Mouse (Mus musculus): ENCODE results near the gene Tmem106c. TPM values are rescaled to one million over a fixed set of nuclear protein-coding genes. Genes with fewer than 3 reads are reported as not detected.

Tmem106c gene
- total RNA-seq, 2 experiments from 2014 or later = 19.1 to 22.3 TPM

GRCm38 (mm10) chr15:97999546-97999945, 35.5 kb downstream of the Tmem106c start:
- DNase-seq (ENCODE audit: low spot score in 2 of 2) = no peak

- DNase-seq (ENCODE audit: low spot score in 2 of 2) = no peak
Observed at GRCm38 (mm10) chr15:97999991-98000390, 36.0 kb downstream of the Tmem106c start.

GRCm38 (mm10) chr15:98001321-98002112, 37.5 kb downstream of the Tmem106c start:
- DNase-seq (ENCODE audit: low spot score in 2 of 2) = no peak

GRCm38 (mm10) chr15:98002113-98002990, 38.4 kb downstream of the Tmem106c start:
- DNase-seq (ENCODE audit: low spot score in 2 of 2) = peak in 1 of 2 experiments; percentile 48

GRCm38 (mm10) chr15:98002991-98003821, 39.2 kb downstream of the Tmem106c start:
- DNase-seq (ENCODE audit: low spot score in 2 of 2) = no peak

GRCm38 (mm10) chr15:98003822-98004739, 40.1 kb downstream of the Tmem106c start, which contains the start of gene Col2a1:
TSS of gene Col2a1 (minus strand) at chr15:98004695.
- no peak for DNase-seq (ENCODE audit: low spot score in 2 of 2)

GRCm38 (mm10) chr15:98004740-98005159, 40.8 kb downstream of the Tmem106c start:
- DNase-seq (ENCODE audit: low spot score in 2 of 2) = no peak

- no peak for DNase-seq (ENCODE audit: low spot score in 2 of 2)
Observed at GRCm38 (mm10) chr15:98005181-98005580, 41.2 kb downstream of the Tmem106c start.

- DNase-seq (ENCODE audit: low spot score in 2 of 2) = no peak
Observed at GRCm38 (mm10) chr15:98012810-98013209, 48.8 kb downstream of the Tmem106c start.

- DNase-seq (ENCODE audit: low spot score in 2 of 2) = no peak
Observed at GRCm38 (mm10) chr15:98017925-98018324, 53.9 kb downstream of the Tmem106c start.

- DNase-seq (ENCODE audit: low spot score in 2 of 2) = no peak
Observed at GRCm38 (mm10) chr15:98019047-98019446, 55.0 kb downstream of the Tmem106c start.

Other genes starting within 250 kb of the Tmem106c start
- gene Endou, start 232.9 kb upstream of the Tmem106c start, total RNA-seq (2021) = 1 to 10 TPM in 1 of 2 experiments, under 1 TPM in 1; 0.81 to 1.7 TPM
- gene Rapgef3, start 196.2 kb upstream of the Tmem106c start, total RNA-seq (2021) = 10 to 100 TPM; 39.3 to 40.1 TPM
- gene Slc48a1, start 185.7 kb upstream of the Tmem106c start, total RNA-seq (2021) = 100 to 1,000 TPM; 131 to 147 TPM
- gene Hdac7, start 119.7 kb upstream of the Tmem106c start, total RNA-seq (2021) = 10 to 100 TPM; 24.9 to 25.0 TPM
- gene Vdr, start 53.6 kb upstream of the Tmem106c start, total RNA-seq (2021) = under 1 TPM in 1 of 2 experiments, not detected in 1; 0.43 TPM
- 1 to 10 TPM in 1 of 2 experiments, under 1 TPM in 1; 0.69 to 1.2 TPM for gene Col2a1, start 40.5 kb downstream of the Tmem106c start, total RNA-seq (2021)
- gene Pfkm, start 128.4 kb downstream of the Tmem106c start, total RNA-seq (2021) = 100 to 1,000 TPM; 309 to 311 TPM
- gene Senp1, start 129.5 kb downstream of the Tmem106c start, total RNA-seq (2021) = 10 to 100 TPM; 13.5 to 13.7 TPM
- gene Asb8, start 201.4 kb downstream of the Tmem106c start, total RNA-seq (2021) = 10 to 100 TPM; 45.0 to 45.6 TPM
- gene Ccdc184, start 203.0 kb downstream of the Tmem106c start, total RNA-seq (2021) = 10 to 100 TPM; 18.2 to 18.7 TPM
- gene Olfr288, start 231.3 kb downstream of the Tmem106c start, total RNA-seq (2021) = not detected